Mouse (Mus musculus) mesoderm, embryonic 11.5 days (tissue): Measurements from ENCODE around the gene Tmem130.
A peak's percentile ranks its signal among the peaks of the same experiment; 100 is the strongest.

Experiments
- DNase-seq: peaks from one replicate; pipeline ENCODE4 v3.0.0-alpha.2; 2012; ENCODE audit warnings: low read depth, low spot score

Gene Tmem130

DNA sequence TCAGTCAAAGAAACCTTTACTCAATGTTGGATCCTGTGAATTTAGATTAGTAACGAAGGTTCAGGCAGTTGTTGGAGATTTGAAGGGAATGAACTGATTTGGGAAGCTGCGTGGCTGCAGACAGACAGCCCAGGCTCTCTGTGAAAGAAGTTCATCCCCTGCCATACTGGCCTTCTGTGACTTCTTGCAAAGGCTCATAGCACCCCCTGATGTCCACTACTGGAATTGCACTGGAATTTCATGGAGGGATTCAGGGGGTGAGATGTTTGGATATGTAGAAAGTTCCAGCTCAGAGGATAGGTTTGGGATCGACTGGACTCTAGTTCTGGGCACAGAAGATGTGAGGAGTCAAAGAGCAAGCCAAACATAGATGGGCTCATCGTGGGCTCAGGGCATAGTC, 27.7 kb downstream of the Tmem130 start:
- peak; percentile 79 for DNase-seq

DNA sequence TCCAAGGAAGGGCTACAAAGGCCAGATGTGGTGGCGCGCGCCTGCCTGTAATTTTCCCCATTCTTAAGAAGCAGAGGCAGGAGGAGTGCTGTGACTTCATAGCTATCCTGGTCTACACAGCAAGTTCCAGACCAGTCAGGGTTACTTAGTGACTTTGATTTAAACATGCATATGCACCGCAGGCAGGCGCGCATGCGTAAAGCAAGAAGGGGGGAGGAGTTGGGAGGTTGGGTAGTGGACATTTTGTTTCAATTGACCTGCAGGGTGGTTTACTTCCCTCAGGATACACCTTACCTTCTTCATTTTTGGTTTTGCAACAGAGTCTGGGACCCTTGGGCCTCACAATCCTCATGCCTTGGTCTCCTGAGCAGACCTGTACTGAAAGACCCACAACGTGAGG, 32.4 kb downstream of the Tmem130 start:
- no peak for DNase-seq

DNA sequence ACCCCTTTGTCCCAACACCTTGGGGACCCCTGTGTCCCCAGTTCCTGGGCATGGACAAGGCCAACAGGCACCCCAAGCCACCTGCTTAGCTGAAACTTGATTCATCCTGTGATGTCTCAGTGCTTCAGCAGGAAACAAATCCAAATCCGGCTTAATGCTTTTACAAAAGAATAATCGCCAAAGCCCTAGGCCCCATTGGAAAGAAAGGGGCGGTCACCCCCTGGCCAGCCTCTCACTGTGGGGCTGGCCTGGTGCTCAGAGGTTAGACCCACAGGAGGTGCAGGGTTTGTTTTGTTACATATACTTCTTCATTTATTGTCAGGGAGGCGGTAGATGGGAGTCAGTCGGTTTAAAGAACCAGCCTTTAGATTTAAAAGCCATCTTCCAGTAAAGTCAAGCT, 33.4 kb downstream of the Tmem130 start:
- no peak for DNase-seq

DNA sequence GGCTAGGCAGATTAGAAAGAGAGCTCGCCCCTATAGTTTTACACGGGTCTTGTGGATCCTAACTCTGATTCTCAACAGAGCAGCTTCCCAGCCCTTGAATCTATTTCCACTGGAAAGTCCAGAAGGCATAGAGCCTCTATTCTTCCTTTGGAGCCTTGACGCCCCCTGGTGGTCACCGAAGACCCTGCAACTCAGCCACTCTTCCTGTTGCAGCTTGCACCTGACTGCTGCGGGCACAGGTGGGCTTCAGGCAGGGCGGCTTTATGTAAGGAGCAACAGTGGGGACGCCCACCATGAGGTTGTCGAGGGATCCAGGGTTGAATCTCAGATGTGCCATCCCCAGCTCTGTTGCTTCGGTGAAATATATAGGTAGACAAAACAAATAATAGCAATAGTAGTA, 34.5 kb downstream of the Tmem130 start:
- peak; percentile 73 for DNase-seq

DNA sequence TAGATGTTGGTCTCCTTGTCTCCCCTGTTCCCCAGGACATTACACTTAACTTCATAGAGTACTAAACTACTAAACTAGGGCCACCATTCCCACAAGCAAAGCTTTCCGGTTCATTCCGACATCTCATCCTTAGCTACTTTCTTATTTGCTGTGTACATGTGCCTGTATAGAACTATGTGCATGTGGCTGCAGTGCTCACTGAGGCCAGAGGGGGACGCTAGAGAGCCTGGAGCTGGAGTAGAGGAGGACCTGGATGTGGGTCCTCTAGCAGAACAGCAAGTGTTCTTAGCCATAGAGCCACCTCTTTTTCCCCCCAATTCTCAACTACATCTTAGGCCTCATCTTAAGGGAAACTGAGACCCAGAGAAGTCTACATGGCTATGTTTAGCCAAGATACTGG, 36.1 kb downstream of the Tmem130 start:
- DNase-seq, result no peak

DNA sequence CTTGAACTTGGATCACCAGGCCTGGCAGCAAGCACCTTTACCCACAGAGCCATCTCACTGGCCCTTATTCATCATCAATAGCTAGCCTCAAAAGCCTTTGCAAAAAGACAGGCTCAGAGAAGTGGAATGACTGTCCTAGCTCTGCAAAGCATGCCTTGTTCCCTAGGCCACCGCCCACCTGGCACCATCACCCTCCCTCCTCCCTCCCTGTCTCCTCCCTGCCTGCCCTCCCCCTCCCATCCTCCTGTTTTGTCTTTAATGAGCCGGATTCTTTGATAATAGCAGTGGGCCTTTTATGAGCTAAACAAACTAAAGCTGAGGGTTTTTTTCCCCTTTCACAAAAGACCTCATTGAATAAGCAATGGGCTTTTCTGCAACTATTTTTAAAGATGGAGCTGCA, 36.7 kb downstream of the Tmem130 start:
- no peak for DNase-seq

DNA sequence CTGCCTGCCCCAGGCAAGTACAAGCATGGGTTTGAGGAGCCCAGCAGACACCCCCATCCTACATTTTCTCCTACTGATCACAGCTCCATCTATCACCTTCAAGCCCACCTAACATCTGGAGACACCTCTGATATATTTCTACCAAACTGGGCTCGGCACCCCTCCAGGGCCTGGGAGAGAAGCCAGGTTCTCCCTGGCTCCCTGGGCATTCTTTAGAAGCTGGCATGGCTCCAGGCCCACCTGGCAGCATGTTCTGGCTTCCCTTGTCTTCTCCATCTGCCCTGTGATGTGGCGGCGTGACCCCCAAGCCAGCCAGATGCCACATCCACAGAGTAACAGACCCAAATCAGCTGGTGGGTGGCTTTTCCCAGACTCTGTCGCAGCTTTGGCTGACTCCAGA, 41.3 kb downstream of the Tmem130 start:
- no peak for DNase-seq

DNA sequence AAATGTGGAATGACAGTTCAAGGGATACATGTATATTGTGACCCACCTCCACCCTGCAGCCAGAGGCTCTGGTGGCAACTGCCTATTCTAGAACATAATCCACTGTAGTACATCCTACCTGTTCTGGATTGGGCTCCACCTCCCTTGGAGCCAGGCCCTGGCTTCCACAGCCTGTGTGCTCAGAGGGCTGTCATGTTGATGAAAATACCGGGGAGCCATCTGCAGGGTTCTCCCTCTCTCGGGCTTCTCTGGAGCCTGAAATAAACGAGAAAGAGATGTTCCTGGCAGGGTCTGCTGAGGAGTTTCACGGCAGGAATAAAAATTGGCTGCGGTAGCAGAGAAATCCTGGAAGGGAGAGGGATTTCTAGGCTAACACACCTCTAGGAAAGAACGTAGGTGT, 41.8 kb downstream of the Tmem130 start:
- no peak for DNase-seq

DNA sequence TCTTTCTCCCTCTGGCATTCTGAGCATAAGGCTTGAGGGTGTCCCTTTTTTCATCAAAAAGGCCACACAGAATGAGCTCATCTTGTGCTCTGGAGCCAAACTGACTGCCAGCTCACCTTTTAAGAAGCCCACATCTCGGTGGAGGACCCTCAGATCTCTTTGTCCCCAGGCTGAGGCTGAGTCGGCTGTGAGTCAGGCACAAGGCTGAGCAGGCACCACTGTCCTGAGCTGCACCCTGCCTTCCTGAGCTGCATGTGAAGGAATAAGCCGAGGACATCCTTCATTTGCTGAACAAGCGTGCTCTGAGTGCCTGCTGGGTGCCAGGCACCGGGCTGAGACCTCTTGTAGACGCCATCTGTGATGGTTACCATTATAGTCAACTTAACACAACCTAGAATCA, 44.4 kb downstream of the Tmem130 start:
- no peak for DNase-seq

DNA sequence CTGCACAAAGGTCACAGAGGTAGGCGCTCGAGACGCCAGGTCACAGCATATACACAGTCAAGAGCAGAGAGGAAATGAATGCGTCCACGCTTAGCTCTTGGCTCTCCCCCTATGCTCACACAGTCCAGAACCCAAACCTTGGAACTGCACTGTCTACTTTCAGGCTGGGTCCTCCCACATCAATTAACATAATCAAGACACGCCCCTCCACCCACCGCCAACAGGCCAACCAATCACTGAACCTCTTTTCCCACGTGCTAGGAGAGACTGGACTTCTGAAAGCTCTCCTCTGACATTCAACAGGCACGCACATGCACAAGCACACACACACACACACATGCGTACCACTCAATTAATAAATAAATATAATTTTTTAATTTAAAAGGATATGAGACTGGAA, 48.2 kb downstream of the Tmem130 start:
- no peak for DNase-seq

DNA sequence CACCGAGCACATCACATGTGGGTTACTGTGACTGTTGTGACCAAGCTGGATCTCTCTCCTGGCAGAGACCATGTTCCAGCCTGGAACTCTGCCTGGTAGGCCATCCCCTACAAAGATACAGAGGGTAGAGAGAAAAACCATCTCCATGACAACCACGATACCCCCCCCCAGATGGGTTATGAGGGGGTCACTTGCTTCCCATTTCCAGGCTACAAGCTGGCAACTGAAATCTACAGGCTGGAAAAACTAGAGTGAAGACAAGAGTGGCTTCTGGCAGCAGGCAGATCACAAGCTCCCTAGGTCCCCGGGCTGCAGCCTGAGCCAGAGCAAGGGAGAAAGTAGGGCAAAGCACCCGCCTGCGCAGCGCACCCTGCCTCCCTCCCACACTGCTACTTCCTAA, 54.0 kb downstream of the Tmem130 start:
- DNase-seq, result no peak

DNA sequence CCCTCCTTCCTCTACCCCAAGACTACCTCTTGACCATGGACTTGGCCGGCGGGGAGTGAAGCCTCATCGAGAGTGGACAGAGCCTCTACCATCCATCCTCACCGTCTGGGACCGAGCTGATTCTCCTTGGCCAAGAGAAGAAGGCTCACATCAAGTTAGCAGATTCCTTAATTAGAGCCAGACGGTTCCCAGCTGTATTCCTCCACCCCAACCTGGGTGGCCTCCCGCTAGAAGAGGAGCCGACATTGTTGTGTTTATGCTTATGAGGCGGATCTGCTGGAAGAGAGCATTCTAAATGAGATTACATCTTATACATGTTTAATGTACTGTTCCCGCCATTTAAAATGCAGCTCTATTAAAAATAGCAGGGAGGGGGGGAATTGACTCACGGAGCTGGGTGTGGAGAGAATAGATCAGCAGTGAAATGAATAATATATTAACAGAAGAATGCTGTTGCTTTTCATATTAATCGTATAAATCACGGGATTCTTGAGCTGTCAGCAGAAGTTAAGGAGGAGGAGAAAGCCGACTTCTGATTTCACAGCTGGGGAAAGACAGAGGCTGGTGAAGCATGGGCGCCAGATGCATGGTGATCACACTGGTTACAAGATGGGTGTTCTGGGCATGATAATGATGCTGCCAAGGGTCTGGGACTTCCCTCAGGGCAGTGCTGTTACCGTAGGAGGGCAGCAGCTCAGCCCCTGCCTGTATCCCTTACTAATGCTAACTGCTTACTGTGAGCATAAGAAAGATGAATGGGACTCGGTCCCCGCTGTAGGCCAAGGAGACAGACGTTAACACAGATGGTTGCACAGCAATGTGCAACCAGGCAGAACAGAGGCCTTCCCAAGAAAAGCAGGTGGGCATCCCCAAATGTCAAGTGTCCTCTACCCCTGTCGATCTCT, 57.9 kb downstream of the Tmem130 start:
- peak; percentile 30 for DNase-seq

DNA sequence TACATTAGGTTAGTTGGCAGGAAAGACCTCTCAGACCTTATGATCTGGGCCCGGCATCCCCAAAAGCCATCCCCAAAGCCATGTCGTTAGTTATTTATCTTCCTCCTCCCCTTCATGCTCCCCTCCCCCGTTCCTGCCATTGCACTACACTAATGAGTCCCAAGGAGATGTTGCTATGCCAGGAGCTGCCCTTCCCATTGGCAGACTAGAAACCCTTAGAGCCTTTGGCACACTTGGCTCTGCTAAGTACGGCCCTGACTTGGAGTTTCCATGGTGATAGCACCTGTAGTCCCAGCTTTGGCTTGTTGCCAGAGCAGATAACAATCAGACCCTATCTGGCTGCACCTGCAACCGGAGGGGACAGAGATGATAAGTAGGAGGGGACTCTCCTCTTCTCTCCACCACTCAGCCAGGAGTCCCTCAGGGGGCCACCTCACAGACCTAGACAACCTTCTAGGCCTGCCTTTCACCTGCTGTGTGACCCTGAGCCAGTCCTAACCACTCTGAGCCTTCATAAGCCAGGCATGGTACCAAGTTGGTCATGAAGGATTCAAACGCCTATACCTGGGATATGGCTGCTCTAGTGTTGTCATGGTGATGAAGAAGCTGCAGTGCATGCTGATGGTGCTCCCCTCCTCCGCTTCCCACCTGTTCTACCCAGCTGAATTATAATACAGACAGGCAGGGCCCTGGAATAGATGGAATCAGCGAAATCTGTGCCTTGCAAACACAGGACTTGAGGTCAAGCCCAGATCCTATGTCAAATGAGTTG, 66.1 kb downstream of the Tmem130 start:
- DNase-seq, result no peak

DNA sequence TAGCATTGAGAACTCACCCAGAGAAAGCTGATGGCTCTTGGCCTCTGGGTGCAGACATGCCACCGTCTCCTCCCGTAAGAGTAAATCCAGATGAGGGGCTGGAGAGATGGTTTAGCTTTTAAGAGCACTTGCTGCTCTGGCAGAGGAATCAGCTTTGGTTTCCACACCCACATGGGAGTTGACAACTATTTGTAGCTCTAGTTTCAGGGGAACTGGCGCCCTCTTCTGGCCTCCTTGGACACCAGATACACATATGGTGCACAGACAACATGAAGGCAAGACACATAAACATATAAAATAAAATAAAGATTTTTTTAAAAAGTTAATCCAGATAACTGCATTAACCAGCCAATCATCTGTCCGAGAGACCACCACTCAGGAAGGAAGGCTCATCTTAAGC, 67.5 kb downstream of the Tmem130 start:
- peak; percentile 12 for DNase-seq

DNA sequence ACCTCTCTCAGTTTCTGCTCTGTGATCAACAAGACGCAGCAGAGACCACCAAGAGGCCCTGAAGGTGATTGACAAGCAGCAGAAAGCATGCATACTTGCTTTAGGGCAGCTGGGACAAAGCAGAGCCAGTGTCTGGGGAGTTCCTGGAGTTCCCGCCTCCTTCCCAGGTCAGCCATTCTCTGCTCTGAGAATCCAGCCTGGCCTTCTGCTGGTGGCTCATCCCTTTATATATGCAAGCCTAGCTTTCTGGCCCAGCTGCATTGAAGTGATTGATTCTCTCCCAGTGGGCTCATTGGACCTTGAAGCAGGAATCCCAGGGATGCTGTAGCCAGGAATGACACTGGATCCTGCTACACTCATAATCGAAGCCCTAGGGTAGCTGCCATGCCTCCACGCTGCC, 70.2 kb downstream of the Tmem130 start:
- DNase-seq, result peak; percentile 63

DNA sequence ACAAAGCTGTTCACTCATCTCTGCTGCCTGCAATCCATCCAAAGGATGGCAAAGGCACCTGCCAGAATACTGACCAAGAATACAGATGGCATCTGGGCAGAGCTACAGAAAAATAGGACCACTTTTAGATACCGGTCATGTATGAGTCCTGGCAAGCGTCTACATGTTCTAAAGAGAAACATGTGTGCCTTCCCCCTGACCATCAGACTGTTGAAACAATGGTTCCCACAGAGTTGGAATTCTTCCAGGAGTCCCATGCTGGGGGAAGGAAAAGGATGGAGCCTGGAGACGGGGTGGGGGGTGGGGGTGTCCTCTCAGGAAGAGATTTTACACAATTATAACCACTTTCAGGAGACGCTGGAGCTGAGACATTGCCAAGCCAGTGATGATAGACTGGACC, 73.2 kb downstream of the Tmem130 start:
- DNase-seq, result no peak
